Mouse (Mus musculus) left cerebral cortex, postnatal 25 days (tissue): ENCODE data around the gene Dcaf1. TPM values are rescaled to one million over a fixed set of nuclear protein-coding genes. Genes with fewer than 3 reads are reported as not detected.

Experiments used
- DNase-seq, 2 experiments: peaks; one replicate each; pipeline ENCODE4 v3.0.0; 2022; ENCODE audit warnings: low spot score in 2 of 2, mixed read lengths in 1 of 2
- intact Hi-C: fragments of 180-260 bp; cut with DNase I; formaldehyde crosslinking; loops from one replicate; pipeline ENCODE4 v1.15.1; 2025
- total RNA-seq, 2 experiments: library from RNA; stranded (reverse); gene quantifications; 2 replicates each; pipeline ENCODE4 v1.2.3; 2021

Gene Dcaf1
- total RNA-seq, 2 experiments from 2014 or later, result 27.2 to 39.0 TPM

DNA sequence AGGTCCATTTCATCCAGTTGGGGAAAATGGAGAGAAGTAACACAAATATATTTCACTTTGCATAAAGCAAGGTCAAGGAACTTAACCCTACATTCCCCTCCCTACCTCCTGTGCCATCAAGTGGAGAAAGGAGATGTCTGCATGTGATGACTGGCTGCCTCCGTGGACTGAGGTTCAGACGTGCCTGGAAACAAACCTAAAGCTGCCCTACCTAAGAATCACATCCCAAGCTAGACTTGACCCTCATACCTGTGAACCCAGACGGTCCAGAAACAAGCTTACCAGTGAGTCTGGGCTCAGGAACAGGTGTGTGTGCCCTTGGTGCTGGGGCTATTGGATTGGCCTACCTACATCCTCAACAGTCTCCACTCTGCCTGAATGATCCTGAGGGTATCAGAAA, 71.7 kb downstream of the Dcaf1 start:
- intact Hi-C loops, result no loop called here

DNA sequence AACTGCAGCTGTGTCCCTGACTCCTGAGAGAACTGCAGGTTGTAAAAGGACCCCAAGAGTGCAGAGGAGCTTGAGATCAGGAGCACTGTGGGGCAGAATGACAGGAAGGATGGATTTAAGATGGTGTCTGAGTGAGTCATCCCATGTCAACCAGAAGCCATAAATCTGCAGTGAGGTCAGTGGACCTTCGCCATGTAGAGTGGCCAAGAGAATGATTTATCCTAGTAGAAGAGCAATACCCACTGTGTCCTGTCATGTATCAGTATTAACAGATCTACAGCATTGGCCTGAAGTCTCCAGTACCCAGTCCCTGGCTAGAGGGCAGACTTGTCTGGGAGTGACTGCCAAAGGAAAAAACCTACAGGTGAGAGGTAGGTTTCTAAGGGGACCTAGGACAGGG, 77.2 kb downstream of the Dcaf1 start:
- intact Hi-C loops, result no loop called here
- DNase-seq, result no peak

More for the DNA sequence above, 71.7 kb downstream of the Dcaf1 start:
- DNase-seq, result no peak

DNA sequence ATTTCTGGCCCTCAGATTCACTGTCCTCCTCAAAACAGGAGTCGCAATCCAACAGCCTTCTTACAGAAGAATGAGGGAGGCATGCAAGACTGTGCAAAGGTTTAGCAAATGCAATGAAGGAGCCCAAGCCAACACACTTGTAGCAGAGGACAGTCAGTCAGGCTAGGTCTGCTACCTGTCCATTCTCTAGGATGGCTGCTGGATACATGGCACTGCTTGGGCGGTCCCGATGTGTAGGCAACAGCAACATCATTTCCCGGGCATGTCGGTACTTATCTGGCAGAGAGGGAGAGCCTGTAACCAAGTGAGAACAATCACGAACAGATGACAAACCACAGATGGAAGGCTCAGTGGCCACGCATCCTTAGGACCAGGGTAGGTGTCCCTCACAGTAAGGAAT, 79.9 kb downstream of the Dcaf1 start:
- intact Hi-C loops, result loop anchor here (5.0 kb wide), 1 partner anchor 436 kb away; the partner anchor contains the start of gene Hemk1

DNA sequence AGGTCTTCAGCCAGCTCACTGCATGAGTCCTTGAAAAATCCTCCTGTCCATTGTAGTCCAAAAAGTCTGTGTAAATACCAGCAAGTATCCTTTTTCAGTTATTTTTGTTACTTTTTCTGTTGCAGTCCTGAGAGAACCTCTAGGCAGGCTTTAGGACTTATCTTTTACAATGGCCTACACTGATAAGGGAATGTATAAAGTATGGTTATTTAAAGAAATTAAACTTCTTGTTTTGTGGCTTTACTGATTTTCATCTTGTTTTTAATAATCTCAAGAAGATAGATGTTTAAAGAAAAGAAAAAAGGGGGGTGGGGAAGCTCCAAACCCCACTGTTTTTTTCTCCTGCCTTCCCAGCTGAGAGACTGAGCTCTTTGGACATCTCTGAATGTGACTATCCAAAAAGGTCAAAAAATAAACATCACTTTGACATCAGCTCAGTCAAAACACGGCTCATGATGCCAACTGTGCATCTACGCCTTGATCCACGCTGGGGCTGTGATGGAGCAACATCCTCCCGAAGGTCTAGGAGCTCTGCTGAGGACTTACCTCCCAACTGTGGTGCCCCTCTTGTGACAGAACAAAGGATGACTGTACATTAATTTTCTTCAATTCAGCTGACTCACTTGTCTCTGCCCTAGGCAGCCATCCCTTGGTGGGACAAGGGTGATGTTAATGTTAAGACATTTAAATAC, 81.6 kb downstream of the Dcaf1 start:
- no peak for DNase-seq
- intact Hi-C loops, result loop anchor here (1.0 to 5.0 kb wide), 2 partner anchors 388 to 434 kb away; partner anchors contain the start of gene Hemk1

More for the DNA sequence above, 79.9 kb downstream of the Dcaf1 start:
- DNase-seq, result no peak

DNA sequence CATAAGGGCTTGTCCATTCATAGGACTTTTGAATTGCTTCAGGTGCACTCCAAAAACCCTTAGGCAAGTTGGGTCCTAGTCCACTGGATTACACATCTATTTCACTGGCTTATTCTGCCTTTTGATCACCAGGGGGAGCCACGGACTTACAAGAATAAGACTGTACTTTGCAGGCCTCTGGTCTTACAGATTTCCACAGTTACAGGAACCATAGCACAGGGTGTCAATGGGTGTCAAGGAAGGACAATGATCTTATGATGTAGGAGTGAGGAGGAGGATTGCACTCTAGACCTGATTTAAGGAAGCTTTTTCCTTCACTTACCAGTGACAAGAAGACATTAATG, 82.1 kb downstream of the Dcaf1 start:
- intact Hi-C loops, result loop anchor here (1.0 to 5.0 kb wide), 2 partner anchors 388 to 434 kb away; partner anchors contain the start of gene Hemk1

DNA sequence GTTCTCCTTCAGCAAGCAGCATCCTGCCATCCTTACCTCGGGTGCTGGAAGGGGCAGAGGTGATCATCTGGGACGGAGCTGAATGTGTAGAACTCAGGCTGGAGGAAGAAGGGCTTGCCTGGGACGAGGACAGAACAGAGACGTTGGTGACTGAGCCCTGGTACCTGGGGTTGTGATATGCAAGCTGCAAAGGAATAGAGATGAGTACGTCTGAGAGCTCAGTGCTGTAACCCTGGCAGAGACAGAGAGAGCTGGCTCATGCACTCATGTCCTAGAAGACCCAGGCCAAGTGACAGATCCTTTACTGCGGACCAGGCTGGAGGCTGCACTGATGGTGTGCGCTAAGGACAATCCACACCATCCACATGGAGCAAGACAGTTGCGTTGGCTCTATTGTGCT, 84.9 kb downstream of the Dcaf1 start:
- intact Hi-C loops, result no loop called here
- no peak for DNase-seq

More for the DNA sequence above, 82.1 kb downstream of the Dcaf1 start:
- DNase-seq, result peak in 1 of 2 experiments; percentile 67

DNA sequence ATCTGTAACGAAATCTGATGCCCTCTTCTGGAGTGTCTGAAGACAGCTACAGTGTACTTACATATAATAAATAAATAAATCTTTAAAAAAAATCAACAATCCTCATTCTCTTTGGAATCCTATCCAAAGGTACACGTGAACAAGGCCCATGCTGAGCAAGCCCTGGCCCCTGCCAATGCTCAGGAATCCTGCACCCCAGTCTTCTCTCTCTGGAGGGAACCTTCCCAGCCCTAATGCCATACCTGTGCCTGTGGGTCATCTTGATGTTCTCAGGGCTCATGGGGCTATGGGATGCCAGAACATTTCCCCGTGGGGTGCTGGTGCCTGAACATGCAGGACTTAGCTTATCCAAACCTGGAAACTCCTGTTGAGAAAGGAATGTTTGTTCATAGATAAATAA, 86.5 kb downstream of the Dcaf1 start:
- intact Hi-C loops, result no loop called here
- DNase-seq, result no peak

DNA sequence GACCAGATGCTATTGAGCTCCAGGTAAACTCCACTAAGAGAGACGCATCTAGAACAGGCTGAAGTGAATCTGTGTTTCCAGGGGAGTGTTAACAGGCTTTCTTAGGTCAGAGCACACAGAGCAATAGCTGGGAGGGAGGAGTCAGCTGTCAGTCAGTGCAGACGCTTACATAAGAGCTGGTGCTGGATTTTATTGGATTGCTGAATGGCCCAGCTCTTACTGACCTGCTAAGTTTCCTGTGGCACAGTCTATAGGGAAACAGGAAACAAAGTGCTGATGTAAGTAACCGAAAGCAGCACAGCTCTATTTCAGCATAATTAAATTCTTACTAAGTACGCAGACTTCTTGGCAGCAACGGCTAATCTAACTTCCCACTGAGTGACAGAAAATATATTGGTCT, 87.0 kb downstream of the Dcaf1 start:
- DNase-seq, result no peak
- intact Hi-C loops, result no loop called here

DNA sequence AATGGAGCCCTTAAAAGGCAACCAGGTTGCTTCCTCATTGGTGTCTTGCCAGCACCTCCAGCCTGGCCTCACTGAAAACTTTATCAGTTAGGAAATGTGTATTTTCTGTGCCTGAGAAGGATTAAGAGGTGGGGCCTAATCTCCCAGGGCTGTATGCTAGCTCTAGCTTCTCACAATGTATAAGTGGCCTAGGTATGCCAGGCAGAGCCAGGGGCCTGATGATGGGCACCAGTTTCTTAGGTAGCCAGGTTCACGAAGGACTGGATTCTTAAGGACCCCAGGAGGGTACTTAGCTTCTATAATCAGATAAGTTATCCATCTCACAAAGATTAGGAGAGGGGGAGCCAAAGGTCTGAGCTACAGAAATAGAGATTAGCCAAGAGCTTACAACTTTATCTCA, 90.0 kb downstream of the Dcaf1 start:
- intact Hi-C loops, result no loop called here
- DNase-seq, result no peak

DNA sequence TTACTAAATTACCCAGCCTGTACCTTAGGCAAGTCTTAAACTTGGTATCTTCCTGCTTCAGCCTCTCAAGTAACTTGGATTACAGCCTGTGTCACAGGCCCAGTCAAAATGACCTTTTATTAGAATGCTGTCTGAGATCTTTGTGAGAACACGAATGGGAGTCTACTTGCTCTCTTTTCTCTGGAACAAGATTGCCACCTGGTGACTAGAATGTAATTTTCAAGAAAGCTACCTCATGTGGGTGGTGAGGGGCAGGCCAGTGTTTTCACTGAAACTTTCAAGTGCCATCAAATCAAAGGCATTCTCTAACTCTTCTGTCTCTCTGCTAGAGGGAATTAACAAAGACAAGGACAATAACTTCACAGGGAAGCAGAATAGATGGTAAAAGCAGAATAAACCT, 92.1 kb downstream of the Dcaf1 start:
- no peak for DNase-seq
- intact Hi-C loops, result no loop called here

DNA sequence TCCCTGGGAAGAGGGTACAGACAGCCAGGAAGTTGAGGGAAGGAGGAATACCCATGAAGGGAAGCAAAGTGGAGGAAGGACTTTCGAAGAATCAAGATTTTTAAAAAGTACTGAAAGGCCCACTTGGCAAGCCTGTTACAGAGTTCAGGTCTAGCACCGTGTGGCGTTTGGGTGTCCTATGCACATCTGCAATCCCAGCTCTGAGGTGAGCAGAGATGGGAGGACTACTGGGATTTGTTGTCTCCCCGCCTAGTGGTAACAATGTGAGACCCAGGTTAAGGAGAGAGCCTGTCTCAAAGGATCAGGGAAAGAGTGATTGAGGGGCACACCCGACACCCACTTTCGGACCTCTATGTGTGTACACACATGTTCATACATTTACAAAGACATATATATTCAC, 93.2 kb downstream of the Dcaf1 start:
- intact Hi-C loops, result no loop called here
- no peak for DNase-seq

Other genes with a start within 250 kb of the Dcaf1 start
- not detected for gene Iqcf6, start 195.3 kb upstream of the Dcaf1 start, total RNA-seq
- gene Grm2, start 165.8 kb upstream of the Dcaf1 start, total RNA-seq, result 10 to 100 TPM; 54.6 to 56.2 TPM
- gene Tex264, start 135.9 kb upstream of the Dcaf1 start, total RNA-seq, result 100 to 1,000 TPM in 1 of 2 experiments, 10 to 100 TPM in 1; 96.3 to 106 TPM
- gene Rad54l2, start 32.7 kb upstream of the Dcaf1 start, total RNA-seq, result 10 to 100 TPM; 16.5 to 17.1 TPM
- gene Rbm15b, start 65.6 kb downstream of the Dcaf1 start, total RNA-seq, result 10 to 100 TPM; 52.5 to 57.7 TPM
- 100 to 1,000 TPM; 150 to 155 TPM for gene Manf, start 70.1 kb downstream of the Dcaf1 start, total RNA-seq